Mouse (Mus musculus) retina, embryonic 14.5 days (tissue): ENCODE data around the gene Socs3.

Source experiments
- DNase-seq: peaks from one replicate; pipeline ENCODE4 v3.0.0-alpha.2; 2015; ENCODE audit warnings: low spot score

Gene Socs3

DNA sequence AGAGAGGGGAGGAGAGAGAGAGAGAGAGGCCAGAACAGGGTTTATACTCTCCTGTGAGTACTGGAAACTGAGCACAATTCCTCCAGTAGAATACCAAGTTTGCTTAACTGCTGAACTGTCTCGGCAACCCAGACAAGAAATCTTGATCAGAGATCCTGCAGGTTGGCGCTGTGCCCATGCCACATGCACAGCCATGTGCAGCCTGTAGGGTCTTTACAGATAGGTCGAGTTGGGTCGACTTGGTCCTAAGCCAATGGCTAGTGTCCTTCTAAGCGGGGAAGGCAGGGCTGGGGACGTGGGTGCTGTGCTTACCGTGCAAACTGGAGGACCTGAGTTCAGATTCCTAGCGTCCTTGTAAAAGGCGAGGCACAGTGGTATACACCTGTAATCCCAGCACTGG, 15.0 kb downstream of the Socs3 start:
- DNase-seq: no peak

DNA sequence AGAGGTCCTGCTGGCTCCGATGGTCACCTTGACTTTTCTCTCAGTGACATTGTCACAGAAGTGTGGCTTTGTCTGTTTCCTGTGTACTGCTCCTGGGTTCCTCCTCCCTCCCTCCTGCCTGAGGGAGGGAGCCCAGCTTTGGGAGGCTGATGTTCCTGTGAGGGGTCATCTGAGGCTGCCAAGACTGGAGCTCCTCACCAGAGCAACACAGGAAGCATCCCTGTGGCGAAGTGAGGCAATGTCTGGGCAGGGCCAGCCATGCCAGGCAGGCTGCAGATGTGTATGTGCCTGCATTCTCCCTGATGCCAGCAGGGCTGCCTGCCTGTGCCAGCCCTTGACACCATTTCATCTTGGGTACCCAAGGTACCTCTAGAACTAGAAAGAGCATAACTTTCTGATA, 15.8 kb downstream of the Socs3 start:
- no peak for DNase-seq

DNA sequence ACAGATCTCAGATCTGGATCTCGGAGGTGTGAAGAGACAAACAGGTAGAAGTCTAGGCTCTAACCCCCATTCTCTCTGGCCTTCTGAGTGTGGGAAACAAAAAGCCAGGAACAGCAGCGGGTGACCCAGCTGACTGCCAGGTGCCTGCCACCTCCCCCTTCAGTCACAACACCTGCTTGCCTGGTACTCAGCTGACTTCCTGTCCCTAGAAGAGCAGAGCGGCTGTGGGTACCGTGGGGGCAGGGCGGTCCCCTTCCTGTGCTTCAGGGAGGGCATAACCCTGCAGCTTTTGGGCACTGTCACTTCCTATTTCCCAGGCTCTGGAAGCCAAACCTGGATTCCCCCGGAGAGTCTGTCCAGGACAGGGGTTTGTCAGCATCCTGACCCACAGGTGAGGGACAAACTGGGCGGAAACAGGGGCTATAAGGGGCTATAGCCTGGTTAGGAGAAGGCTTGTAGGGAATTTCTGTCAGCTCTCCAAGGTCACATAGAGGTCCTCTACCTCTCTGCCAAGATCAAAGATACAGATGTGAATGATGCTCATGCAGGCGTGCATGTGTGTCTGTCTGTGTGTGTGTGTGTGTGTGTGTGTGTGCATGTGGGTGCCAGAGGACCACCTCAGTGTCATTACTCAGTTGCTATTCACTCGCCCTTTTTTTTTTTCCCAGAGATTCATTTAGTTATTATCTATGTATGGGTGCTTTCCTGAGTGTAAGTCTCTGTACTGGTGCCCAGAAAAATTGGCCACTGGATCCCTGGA, 17.5 kb downstream of the Socs3 start:
- no peak for DNase-seq

GRCm38 (mm10) chr11:117951391-117951790, 18.5 kb downstream of the Socs3 start:
- DNase-seq: no peak

- DNase-seq: peak; percentile 87
These were observed 20.3 kb downstream of the Socs3 start for GRCm38 (mm10) chr11:117949392-117950091.

GRCm38 (mm10) chr11:117946996-117947419, 22.8 kb downstream of the Socs3 start:
- DNase-seq: no peak

DNA sequence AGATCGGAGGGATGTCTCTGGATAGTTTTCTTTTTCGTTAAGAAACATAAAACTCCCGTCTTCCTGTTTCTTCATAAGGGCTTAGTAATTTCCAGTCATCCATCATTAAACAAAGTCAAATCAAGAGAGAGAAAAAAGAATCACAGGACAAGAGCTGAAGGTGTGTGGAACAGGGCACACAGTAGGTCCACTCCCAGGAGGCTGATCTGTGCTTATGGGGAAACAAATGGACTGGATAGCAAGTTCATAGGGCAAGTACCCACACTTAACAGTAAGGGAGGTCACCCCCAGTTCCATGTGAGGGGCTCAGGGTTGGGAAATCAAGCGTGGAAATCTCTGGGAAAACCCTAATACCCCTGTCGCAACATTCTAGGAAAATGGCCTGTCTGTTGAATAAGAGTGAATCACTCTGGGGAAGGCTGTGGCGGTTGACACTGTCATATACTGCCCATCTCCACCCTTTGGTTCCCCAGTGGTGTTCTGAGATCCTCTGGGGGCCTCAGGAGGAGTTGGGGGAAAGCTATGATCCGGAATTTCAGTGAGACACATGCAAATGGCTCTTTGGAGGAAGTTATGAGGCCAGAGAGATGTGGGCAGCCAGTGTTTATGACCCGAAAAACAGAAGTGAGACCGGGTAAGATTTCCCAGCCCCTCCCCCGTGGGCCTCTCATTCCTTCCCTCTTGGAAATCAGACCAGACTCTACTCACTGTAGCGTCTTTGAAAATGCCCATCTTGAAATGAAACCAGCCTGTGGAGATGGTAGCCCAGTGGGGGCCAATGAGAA, 23.5 kb downstream of the Socs3 start:
- no peak for DNase-seq

- peak; percentile 64 for DNase-seq
These were observed 28.0 kb downstream of the Socs3 start for GRCm38 (mm10) chr11:117941848-117942247.

- DNase-seq: no peak
These were observed 28.5 kb downstream of the Socs3 start for GRCm38 (mm10) chr11:117941325-117941834.

DNA sequence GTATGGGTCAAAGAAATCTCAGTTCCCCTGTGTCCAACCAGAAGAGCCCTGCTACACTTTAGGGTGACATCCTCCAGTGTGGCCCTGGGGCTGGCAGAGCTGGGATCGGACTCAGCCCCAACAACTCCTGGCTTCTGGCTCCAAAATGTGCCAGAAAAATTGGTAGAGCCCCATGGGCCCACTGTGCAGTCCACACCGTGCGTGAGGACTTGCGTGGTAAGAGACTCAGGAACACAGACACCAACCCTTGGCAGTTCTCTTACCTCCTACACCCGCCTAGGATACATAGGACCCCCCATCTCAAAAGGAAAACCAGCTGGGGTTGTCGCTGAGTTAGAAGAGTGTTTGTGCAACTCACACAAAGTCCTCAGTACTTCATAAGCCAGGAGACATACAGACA, 29.0 kb downstream of the Socs3 start:
- no peak for DNase-seq

DNA sequence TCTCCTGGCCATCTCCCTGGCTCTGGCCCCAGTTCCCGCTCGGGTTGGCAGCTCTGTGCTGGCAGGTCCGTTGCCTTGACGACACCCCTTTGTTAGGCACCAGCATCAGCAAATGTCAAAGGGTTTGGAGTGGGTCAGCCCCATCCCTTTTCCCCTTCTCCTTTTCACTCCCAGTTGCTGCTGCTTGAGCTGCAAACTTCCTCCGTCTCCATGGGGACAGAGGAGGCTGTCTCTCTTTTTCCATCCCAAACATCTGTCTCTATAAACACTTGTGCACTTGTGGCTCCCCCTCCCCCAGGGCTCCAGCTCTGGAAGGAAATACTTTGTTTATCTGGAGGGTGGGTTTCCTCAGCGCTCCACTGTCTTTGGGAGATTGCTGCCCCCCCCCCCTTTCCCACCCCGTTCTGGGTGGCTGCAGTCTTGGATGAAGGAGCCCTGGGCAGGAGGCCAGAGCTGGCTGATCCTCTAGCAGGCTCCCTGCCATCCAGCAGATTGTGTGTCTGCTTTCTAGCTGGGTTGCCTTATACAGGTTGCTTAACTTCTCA, 30.0 kb downstream of the Socs3 start:
- DNase-seq: peak; percentile 82

GRCm38 (mm10) chr11:117939004-117939730, 30.7 kb downstream of the Socs3 start:
- no peak for DNase-seq

GRCm38 (mm10) chr11:117936202-117936601, 33.6 kb downstream of the Socs3 start:
- DNase-seq: no peak

DNA sequence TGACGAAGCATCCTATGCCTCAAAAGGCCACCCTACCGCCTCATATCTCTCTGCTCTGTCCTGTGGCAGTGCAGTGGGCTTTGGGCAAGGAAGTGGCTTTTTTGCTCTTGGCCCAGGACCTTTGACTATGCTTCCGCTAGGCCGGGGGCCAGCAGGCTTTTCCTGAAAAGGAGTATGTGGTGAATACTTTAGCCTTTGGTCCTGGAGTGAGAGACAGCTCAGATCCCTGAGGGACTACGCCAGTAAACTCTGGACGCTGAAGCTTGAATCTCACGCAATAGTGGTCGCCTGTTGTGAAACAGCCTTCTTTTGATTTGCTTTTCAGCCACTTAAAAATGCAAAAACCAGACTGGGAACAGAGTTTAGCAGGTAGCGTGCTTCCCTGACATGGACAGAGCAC, 34.2 kb downstream of the Socs3 start:
- DNase-seq: no peak

- DNase-seq: no peak
These were observed 35.1 kb downstream of the Socs3 start for GRCm38 (mm10) chr11:117934576-117935368.

DNA sequence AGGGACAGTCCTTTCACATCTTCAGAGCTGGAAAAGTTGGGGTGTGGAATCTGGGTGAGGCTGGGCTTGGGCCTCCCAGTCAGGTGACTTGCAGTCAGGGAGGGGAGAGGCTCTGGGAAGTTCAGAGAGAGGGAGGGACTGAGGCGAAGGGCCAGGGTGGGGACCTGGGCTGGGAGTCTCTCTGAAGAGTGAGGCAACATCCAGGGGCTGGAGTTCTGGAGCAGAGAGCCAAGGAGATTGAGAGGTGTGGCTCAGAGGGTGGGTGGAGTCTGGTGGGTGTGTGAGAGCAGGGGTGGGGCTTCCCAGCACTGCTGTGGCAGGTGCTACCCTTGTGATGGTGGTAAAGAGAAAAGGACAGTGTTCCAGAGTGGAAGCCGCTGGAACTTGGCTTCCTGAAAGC, 35.7 kb downstream of the Socs3 start:
- DNase-seq: peak; percentile 38

DNA sequence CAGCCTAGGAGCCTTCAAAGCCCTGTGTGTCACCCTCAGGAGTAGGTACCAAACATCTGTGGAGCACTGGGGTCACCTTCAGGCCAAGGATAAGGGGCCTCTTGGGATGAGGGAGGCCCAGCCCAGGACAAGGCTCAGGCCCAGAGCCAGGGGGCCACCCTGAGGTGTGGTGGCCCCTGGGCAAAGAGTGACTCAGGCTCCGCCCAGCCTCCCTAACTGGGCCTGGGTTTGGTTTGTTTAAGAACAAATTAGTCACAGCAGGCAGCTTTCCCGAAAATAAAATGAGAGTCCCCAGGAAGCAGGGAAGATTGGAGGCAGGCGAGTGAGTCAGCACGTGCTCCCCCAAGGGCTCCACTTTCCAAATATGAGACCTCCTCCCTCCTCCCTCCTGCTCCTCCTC, 37.7 kb downstream of the Socs3 start:
- DNase-seq: no peak

DNA sequence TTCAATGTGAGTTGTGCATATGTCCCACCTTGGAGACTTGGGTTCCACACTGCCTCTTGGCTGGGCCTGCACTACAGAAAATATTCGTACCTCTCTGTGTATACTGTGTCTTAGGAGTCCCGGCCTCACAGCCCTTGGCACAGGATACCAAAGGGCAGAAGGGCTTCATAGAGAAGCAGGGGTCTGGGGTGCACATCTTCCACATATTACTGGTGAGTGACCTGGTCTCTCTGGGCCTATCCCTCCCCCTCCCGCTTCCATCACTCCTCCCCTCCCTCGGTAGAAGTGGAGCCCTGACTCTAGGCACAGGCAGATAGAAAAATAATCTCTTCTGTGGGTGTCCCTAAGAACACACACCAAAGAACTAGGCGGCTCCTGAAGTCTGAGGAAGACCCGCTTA, 38.3 kb downstream of the Socs3 start:
- DNase-seq: no peak

DNA sequence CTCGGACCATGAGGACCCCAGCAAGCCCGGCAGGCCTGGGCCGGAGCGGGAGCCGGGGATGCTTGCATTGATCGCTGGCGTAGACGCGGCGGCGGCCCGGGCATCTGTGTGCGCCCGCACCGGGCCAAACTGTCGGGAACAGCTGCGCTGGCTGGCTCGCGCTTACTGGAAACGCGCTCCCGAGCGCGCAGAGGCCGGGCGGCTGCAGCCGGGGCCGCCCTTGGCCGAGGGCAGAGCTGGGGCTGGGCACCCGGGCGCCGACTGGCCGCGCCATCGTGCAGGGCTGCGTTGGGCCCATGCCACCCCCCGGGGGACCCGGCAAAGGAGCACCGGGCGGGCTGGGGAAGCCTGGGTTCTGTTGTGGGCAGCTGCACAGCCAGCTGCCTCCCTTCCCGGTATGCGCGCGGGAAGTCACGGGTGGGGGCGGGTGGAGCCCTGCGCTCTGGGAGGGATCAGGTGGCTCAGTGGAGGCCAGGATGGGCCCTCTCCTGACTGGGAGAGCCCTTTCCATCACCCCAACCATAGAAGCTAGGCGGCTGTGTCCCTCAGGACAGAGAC, 39.0 kb downstream of the Socs3 start:
- peak; percentile 78 for DNase-seq

DNA sequence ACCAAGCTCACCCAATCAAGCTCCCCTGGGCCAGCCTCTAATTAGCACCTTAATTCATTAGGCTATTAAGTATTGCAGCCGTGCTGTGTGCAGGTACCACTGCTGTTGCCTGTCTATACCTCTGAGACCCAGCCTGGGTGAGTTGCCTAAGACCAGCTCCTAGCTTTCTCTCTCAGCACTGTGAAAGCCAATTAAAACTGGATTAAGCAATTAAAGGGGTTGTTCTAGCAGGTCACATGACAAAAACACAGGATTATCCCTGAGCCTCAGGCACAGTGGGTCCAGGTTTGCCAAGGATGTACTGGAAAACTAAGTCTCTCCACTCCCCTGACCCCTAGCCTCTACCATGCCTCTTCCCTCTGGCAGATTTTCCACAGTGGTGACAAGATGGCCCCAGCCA, 44.3 kb downstream of the Socs3 start:
- no peak for DNase-seq
